Mouse (Mus musculus) G1E (cell line): ENCODE results near the gene Hibadh. TPM values are rescaled to one million over a fixed set of nuclear protein-coding genes. Genes with fewer than 3 reads are reported as not detected.

Experiments used
- ATAC-seq: 2 replicates; pipeline ENCODE4 v1.8.0; 2016; ENCODE audit warnings: mild to moderate bottlenecking; ENCODE audit not compliant: insufficient number of reproducible peaks, poor library complexity, low FRiP score, severe bottlenecking; ENCODE audit errors: extremely low read depth
- DNase-seq: peaks from one replicate; pipeline ENCODE4 v3.0.0; 2012; ENCODE audit warnings: low spot score
- H3K27me3 ChIP-seq: 2 replicates; pipeline ENCODE4 v1.6.1; 2012; ENCODE audit warnings: mild to moderate bottlenecking, low read length, inconsistent platforms; ENCODE audit not compliant: insufficient read depth
- H3K36me3 ChIP-seq: replicated peaks from 2 replicates; pipeline ENCODE3; 2012; ENCODE audit warnings: mild to moderate bottlenecking, inconsistent platforms
- H3K4me1 ChIP-seq: 2 replicates; pipeline ENCODE4 v1.6.1; 2012; ENCODE audit warnings: low read depth, low read length, inconsistent platforms, mixed read lengths; ENCODE audit not compliant: insufficient read depth
- H3K4me3 ChIP-seq: 2 replicates; pipeline ENCODE4 v1.5.1; 2012; ENCODE audit warnings: low read depth, mild to moderate bottlenecking, inconsistent platforms, low read length, moderate library complexity, mixed read lengths
- H3K9me3 ChIP-seq: replicated peaks from 2 replicates; pipeline ENCODE4 v1.6.1; 2012; ENCODE audit warnings: inconsistent platforms
- CTCF ChIP-seq: IDR thresholded peaks from 2 replicates; pipeline ENCODE4 v1.5.1; 2012; ENCODE audit warnings: low read depth, low read length, inconsistent platforms, mixed read lengths
- GATA1 ChIP-seq: IDR thresholded peaks from 2 replicates; pipeline ENCODE4 v1.6.1; 2012; ENCODE audit warnings: borderline replicate concordance, low read length, inconsistent platforms, mixed read lengths
- GATA2 ChIP-seq: IDR thresholded peaks from 2 replicates; pipeline ENCODE4 v1.6.1; 2012; ENCODE audit warnings: low read depth, low read length, inconsistent platforms, borderline replicate concordance
- POLR2AphosphoS5 ChIP-seq: IDR thresholded peaks from 2 replicates; pipeline ENCODE4 v1.6.1; 2012; ENCODE audit warnings: low read depth, low read length, inconsistent platforms; ENCODE audit not compliant: insufficient replicate concordance
- TAL1 ChIP-seq: conservative IDR thresholded peaks from 2 replicates; pipeline ENCODE4 v1.6.1; 2012; ENCODE audit warnings: low read depth, low read length, inconsistent platforms, mixed read lengths
- polyA plus RNA-seq: library from polyadenylated mRNA; stranded (reverse); fragments of >175 nt; gene quantifications from 2 replicates; pipeline ENCODE4 v1.2.3, GENCODE M21; 2012
- total RNA-seq, 2 experiments: library from RNA; stranded (forward) in 1 of 2; stranded (reverse) in 1 of 2; fragments of 200-1000 nt in 1 of 2; fragments of >200 nt in 1 of 2; fragmentation: Nextera tagmentation in 1 of 2; gene quantifications; 2 replicates each; pipeline ENCODE4 v1.2.3; 2014 to 2017

Gene Hibadh
- total and polyA plus RNA-seq, 3 experiments = 16.7 to 112 (median 72.9) TPM

DNA sequence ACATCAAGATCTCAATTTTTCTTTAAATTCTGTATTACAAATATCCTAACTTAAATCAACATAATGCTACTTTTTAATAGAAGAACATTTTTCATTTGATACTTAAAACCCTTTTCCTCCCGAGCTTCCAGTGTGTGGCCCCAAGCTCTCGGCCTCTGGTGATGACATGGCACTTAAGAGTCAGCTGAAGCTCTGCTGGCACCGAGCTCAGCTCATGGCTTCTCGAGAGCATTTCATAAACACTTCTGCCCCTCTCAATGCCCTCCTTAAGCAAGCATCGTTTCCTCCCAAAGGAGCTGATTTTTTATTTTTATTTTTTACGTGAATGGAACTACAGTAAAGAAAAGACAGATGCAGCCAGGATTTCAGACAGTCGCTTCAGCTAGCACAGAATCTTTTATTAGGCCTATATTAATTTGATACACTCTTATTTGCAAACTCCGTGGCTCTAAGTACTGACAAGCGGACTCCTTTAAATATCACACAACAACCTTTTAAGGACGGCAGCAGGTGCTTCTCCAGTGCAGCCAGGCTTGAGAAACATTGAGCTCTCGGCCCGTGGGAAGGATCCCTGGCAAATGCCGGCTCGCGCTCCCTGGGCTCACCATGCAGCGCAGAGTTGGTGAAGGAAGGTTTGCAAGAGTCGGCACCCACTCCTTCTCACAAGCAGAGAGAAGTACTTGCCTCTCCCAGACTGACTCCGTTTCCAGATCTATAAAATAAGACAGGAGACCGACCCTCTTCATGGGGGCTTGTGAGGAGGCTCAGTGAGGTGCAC lies 108.6 kb downstream of the Hibadh start:
- Histone ChIP-seq H3K36me3 (no peaks in the 10 kb centered on the region), H3K4me1 (no peaks in the 10 kb centered on the region), H3K27me3 (peaks cover 3% of the 10 kb centered on the region; the same call in 1 of the 2 replicates), H3K9me3 (no peaks in the 10 kb centered on the region), H3K4me3 (no peak overlapping the region)
- TF ChIP-seq GATA1 = no peak
- TF ChIP-seq TAL1 = no peak
- no peak for TF ChIP-seq GATA2
- TF ChIP-seq CTCF = no peak
- no peak for TF ChIP-seq POLR2AphosphoS5
- ATAC-seq = no peak
- no peak for DNase-seq

- no peaks in the 10 kb centered on the region for H3K9me3 ChIP-seq
- no peaks in the 10 kb centered on the region for H3K36me3 ChIP-seq
- H3K4me3 ChIP-seq = no peak overlapping the region
- no peak for TF ChIP-seq POLR2AphosphoS5
- no peak for TF ChIP-seq GATA2
- no peak for TF ChIP-seq CTCF
- TF ChIP-seq GATA1 = no peak
- no peak for TF ChIP-seq TAL1
- ATAC-seq (no peak), DNase-seq (no peak)
- H3K27me3 ChIP-seq = peaks cover 5% of the 10 kb centered on the region; the same call in 1 of the 2 replicates
- H3K4me1 ChIP-seq = no peaks in the 10 kb centered on the region
These were observed 109.3 kb downstream of the Hibadh start for GRCm38 (mm10) chr6:52530861-52531260.

DNA sequence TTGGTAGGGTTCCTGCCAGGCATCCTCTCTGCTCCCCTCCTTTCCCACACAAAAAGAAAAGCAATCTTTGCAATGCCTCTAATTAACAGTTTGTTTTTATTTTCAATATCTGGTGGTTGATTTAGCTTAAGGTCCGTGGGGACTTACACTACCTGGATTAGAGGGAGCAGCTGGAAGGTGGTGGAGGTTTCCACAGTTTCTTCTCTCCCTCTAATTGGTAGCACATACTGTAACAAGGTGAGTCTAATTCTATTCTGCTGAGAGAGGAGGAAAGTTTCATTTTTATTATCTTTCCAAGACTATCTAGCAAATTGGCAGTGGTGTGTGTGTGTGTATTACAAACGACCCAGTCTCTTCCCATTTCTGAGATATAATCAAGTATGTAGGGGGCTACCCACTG lies 116.0 kb downstream of the Hibadh start:
- ATAC-seq (no peak), DNase-seq (no peak)
- peaks cover 34% of the 10 kb centered on the region for H3K27me3 ChIP-seq
- H3K36me3 ChIP-seq = no peaks in the 10 kb centered on the region
- no peaks in the 10 kb centered on the region for H3K9me3 ChIP-seq
- TF ChIP-seq POLR2AphosphoS5 (no peak), CTCF (no peak), GATA2 (no peak), GATA1 (no peak), TAL1 (no peak)
- H3K4me1 ChIP-seq = no peaks in the 10 kb centered on the region
- no peak overlapping the region for H3K4me3 ChIP-seq

- Histone ChIP-seq H3K36me3 (no peaks in the 10 kb centered on the region), H3K9me3 (no peaks in the 10 kb centered on the region), H3K27me3 (peaks cover 22% of the 10 kb centered on the region), H3K4me3 (no peak overlapping the region), H3K4me1 (no peaks in the 10 kb centered on the region; the same call in 1 of the 2 replicates)
- ATAC-seq (no peak), DNase-seq (no peak)
- TF ChIP-seq GATA2 = no peak
- TF ChIP-seq POLR2AphosphoS5 = no peak
- no peak for TF ChIP-seq CTCF
- TF ChIP-seq TAL1 = no peak
- TF ChIP-seq GATA1 = no peak
These were observed 121.5 kb downstream of the Hibadh start for GRCm38 (mm10) chr6:52518704-52519103.

- TF ChIP-seq TAL1 = no peak
- no peak for TF ChIP-seq CTCF
- no peak for TF ChIP-seq POLR2AphosphoS5
- TF ChIP-seq GATA2 = no peak
- no peak for TF ChIP-seq GATA1
- no peak overlapping the region for H3K4me3 ChIP-seq
- no peaks in the 10 kb centered on the region for H3K36me3 ChIP-seq
- H3K27me3 ChIP-seq = peaks cover 12% of the 10 kb centered on the region
- H3K4me1 ChIP-seq = no peaks in the 10 kb centered on the region; the same call in 1 of the 2 replicates
- ATAC-seq = no peak
- no peaks in the 10 kb centered on the region for H3K9me3 ChIP-seq
- no peak for DNase-seq
These were observed 122.9 kb downstream of the Hibadh start for GRCm38 (mm10) chr6:52517272-52517671.

DNA sequence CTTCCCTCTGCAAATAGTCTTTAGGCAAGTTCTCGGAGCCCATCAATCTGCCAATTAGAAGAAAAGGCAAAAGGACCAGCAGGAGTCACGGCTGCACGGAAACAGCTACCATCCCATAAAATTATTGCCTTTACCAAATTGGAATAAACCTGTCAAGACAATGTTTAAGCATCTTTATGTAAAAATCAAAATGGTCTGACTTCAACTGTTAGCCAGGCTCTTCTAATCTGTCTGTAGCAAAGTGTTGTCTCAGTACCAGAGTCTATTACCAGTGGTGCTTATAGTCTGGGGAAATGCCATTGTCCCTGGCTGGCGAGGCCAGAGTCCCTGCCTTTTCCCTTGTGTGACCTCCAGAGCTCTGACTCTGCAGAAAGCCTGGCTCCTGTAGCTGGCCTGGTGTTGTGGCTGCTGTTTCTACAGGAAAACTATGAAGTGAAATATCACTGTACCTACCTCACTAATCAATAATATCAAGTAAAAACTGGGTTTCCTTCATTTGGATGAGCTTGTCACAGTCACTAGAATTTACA lies 126.2 kb downstream of the Hibadh start:
- no peak for TF ChIP-seq POLR2AphosphoS5
- TF ChIP-seq CTCF = no peak
- no peak for TF ChIP-seq GATA2
- no peak for TF ChIP-seq TAL1
- TF ChIP-seq GATA1 = no peak
- no peak for ATAC-seq
- no peak for DNase-seq
- Histone ChIP-seq H3K9me3 (no peaks in the 10 kb centered on the region), H3K4me3 (no peak overlapping the region), H3K36me3 (no peaks in the 10 kb centered on the region), H3K27me3 (0 out of 2 replicates have a peak, but pooled peaks cover 5% of the 10 kb centered on the region), H3K4me1 (no peaks in the 10 kb centered on the region; the same call in 1 of the 2 replicates)
